Mouse (Mus musculus) heart, postnatal 25 days (tissue): ENCODE measurements around the gene Adgrg6. TPM values are rescaled to one million over a fixed set of nuclear protein-coding genes. Genes with fewer than 3 reads are reported as not detected.

Experiments used
- DNase-seq: peaks from one replicate; pipeline ENCODE4 v3.0.0; 2022; ENCODE audit warnings: low spot score
- intact Hi-C: fragments of 180-260 bp; cut with DNase I; formaldehyde crosslinking; loops from one replicate; pipeline ENCODE4 v1.15.1; 2025
- total RNA-seq, 2 experiments: library from RNA; stranded (reverse); gene quantifications; 2 replicates each; pipeline ENCODE4 v1.2.3; 2021

Gene Adgrg6
- 1 to 10 TPM; 3.1 to 3.5 TPM for total RNA-seq

DNA sequence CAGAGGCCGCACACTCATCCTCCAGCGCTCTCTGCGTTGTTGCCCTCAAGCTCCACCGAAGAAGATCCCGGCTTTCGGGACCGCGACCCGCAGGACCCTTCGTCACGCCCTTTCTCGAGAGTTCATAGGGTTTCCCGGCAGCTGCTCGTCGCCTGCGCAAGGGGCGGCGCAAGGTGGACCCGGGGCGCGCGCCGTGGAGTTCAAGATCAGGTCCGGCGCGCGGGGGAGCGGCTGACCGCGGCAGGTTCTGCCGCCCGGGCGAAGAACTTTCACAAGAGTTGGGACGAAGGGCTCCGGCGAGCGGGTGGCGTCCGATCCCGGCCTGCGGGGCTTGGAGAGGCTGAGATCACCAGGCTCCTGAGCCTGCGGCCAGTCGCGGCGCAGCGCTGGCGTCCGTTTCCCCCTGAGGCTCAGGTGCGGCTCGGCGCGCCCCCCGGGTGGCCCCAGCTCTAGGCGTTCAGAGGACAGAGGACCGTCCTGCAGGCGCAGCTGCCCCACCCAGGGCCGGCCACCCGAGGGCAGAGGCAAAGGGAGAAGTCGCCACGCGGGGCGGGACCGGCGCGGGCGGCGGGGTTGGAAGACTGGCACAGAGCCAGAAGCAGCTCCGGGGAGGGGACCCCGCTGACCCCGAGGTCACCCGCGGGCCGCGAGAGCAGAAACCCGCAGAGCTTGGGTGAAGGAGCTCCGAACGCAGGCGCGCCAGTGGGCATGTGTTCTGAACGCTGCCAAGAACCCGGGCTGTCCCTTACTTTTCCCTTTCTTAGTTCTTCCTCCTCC is at the start of gene Adgrg6:
TSS of gene Adgrg6 (minus strand) at position 719 of the 777 bp plus-strand sequence.
- DNase-seq = peak; percentile 26
- intact Hi-C loops = no loop called here

GRCm38 (mm10) chr10:14592215-14592614 is 46.8 kb upstream of the Adgrg6 start:
- DNase-seq = no peak
- intact Hi-C loops = no loop called here

- intact Hi-C loops = no loop called here
- no peak for DNase-seq
Observed at GRCm38 (mm10) chr10:14590816-14591215, 45.4 kb upstream of the Adgrg6 start.

GRCm38 (mm10) chr10:14589667-14590066 is 44.2 kb upstream of the Adgrg6 start:
- DNase-seq = no peak
- intact Hi-C loops = no loop called here

- intact Hi-C loops = no loop called here
- no peak for DNase-seq
Observed at GRCm38 (mm10) chr10:14583496-14583895, 38.0 kb upstream of the Adgrg6 start.

DNA sequence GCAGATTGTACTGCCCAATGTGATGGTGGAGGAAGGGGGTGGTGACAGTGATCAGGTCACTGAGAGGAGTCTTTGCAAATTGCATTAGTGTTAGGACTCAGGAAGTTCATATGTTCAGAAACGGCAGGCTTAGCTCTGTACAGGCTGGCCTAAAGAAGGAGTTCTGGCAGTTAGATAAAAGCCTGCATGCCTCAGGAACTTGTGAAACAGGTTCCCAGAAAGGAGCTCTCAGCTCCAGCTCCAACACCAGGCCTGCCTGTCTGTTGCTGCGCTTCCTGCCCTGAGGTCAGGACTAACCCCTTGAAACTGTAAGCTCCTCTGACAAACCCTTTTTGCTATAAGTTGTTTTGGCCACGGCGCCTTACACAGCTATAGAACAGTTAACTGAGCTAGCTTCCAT is 28.8 kb upstream of the Adgrg6 start:
- intact Hi-C loops = no loop called here
- DNase-seq = no peak

- intact Hi-C loops = no loop called here
- DNase-seq = no peak
Observed at GRCm38 (mm10) chr10:14571143-14571542, 25.7 kb upstream of the Adgrg6 start.

GRCm38 (mm10) chr10:14570616-14571015 is 25.2 kb upstream of the Adgrg6 start:
- intact Hi-C loops = no loop called here
- no peak for DNase-seq

GRCm38 (mm10) chr10:14546111-14546551 is 672 bp upstream of the Adgrg6 start:
- intact Hi-C loops = no loop called here
- no peak for DNase-seq

DNA sequence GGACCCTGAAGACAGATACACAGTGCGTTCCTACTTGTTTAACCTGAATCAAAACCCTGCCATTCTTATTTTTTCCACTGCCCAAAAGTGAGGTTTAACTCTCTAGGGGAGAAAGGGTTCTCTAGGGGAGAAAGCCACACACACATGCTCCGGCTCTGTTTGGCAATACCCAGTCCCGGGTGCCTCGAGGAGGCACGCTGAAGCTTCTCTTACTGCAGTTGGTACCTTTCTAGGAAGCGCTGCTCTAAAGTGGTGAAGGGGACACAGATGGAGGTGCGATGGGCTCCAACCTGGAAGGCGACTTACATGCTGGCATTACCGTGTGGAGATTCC is 885 bp downstream of the Adgrg6 start:
- intact Hi-C loops = no loop called here
- DNase-seq = no peak

DNA sequence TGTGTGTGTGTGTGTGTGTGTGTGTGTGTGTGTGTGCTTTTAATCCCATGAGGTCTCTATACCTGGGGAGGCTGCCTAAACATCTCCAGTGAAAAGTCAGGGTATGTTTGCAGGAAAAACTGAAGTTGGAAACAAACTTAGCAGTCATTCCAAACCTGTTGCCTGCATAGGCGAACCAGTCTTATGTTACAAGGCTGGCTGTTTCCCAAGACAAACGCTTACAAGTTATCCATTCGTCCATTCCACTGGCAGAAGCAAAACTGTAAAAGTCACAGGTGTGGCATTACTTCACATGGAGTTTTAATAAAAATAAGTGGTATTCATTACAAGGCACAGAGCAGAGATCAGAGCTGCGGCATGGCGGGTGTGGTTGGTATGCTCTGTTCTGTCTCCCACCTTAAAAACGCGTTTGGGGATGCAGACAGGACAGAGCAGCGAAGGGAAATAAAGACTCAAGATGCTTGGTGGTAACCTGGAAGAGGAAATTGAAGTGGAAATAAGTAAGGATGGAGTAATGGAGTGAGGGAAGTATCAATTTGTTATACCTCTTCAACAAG is 1.9 kb downstream of the Adgrg6 start:
- intact Hi-C loops = no loop called here
- DNase-seq = no peak

GRCm38 (mm10) chr10:14537102-14537501 is 8.4 kb downstream of the Adgrg6 start:
- DNase-seq = no peak

DNA sequence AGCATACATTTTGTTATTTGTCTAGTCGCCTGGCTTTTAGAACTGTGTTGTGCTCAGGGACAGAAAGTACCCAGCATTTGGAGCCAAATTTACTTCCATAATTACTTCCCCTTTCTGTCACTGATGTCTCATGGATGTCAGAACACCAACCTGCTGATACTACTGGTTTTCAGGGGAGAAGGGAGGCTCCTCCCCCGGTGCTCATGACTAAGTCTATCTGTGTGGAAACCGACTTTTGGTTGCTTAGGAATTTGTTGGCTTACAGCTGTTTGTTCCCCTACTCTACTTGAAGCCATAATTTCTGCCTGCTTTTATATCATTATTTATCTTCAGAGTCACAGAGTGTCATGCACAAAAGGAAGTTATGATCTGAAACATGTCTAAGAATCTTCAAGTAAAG is 14.4 kb downstream of the Adgrg6 start:
- DNase-seq = peak; percentile 2
- intact Hi-C loops = no loop called here

More at GRCm38 (mm10) chr10:14537102-14537501, 8.4 kb downstream of the Adgrg6 start:
- intact Hi-C loops = no loop called here

- intact Hi-C loops = no loop called here
- DNase-seq = no peak
Observed at GRCm38 (mm10) chr10:14530670-14531069, 14.8 kb downstream of the Adgrg6 start.

GRCm38 (mm10) chr10:14527765-14528164 is 17.7 kb downstream of the Adgrg6 start:
- no peak for DNase-seq
- intact Hi-C loops = no loop called here

- intact Hi-C loops = no loop called here
- DNase-seq = no peak
Observed at GRCm38 (mm10) chr10:14522729-14523128, 22.7 kb downstream of the Adgrg6 start.

DNA sequence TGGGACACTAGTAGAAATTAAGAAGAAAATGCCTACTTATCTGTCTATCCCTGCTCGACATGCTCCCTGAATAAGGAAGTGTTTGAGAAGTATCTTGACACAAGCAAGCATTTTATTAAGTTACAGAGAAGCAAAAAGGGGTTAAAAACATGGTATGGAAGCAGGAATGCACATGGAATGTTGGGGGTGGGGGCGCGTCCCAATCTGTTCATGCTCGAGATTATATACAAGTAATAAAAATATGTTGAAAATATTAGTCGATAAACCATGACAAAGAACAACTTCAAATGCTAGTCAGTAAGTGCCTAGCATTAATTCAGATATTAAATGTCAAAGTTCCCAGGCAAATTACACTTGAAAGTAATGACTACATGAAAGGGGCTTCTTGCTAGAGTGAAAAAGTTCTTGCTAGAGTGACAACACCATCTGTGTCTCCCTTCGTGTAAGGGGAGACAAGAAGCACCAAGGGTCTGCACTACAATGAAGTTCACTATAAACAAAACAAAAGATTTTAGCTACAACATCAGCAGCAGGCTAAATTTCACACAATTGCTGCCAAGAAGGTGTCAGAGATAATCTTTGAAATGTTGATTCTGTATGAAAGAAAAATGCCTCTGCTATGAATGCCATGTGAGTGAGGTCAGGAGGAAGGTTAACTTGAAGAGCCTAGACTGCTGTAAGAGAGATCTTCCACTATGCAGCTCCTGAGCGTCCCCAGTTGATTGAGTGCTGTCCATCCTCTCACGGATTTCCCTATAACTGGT is 24.4 kb downstream of the Adgrg6 start:
- no peak for DNase-seq
- intact Hi-C loops = no loop called here

DNA sequence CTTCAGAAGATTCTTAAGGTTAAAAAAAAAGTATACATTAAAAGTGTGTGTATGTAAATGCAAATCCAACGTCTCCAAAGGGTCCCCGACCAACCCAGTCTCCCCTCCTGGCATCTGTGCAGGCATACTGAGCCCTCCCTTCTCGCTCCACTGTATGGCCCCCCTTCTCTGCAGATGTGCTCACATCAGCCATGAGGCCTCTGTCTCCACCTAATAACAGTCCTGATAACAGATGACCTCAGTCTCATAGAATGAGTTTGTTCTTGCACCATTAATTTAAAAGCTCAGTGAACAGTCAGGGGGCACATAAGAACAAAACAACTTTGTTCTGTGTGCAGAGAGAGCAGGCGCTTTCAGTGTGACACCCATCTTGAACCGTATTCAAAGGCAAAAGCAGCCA is 27.6 kb downstream of the Adgrg6 start:
- DNase-seq = no peak
- intact Hi-C loops = no loop called here

DNA sequence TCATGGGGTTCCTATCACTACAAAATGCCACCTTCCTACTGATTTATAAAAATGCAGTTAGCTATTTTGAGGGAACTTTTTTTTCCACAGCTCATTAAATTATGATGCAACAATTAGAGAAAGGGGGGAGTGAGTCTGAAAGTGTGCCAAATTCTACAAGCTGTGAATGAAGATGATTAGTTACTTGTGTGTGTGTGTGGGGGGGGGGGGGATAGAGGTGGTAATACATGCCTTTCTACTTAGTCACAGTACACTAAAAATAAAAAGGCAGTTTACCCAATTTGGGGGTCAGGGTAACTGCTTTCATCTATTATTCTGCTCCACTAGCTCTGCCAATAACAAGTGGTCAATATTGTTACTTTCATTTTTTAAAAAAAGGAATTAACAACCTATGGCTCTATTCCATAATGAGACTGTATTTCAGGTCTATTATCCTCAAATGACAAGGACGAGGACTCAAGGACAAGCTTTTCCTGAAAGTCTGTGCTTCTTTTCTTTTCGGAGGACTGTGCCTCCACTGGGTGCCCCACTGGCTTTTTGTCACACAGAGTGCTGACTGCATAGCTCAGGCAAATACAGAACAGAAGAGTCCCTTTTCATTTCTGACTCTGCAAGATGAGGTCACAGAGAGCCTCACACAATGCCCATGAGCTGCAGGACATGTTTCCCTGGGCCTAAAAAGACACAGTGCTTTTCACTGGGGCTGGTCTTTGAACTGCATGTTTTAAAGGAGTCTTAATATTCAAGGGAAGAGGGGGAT is 33.4 kb downstream of the Adgrg6 start:
- DNase-seq = no peak
- intact Hi-C loops = no loop called here

GRCm38 (mm10) chr10:14511157-14511556 is 34.3 kb downstream of the Adgrg6 start:
- intact Hi-C loops = no loop called here
- DNase-seq = no peak
